ENCODE assay signal across 8 mouse cellular contexts in genomic region chr3:100998904-100999340, GRCm38 (mm10). TPM values are rescaled to one million over a fixed set of nuclear protein-coding genes. Genes with fewer than 3 reads are reported as not detected.
DNase-seq lines count a peak whose midpoint lies in the region; ATAC-seq lines count a peak whose summit lies in the region.

No protein-coding gene starts in this region.

- 0 out of 2 replicates have a peak, but pooled peaks cover 3% of the 10 kb centered on the region for H3K4me1 ChIP-seq in forebrain, embryonic 16.5 days (replicated peaks; ENCODE audit: control insufficient read depth, insufficient read depth, low read length)
- H3K4me1 ChIP-seq in hindbrain, embryonic 13.5 days (replicated peaks) = peaks cover 19% of the 10 kb centered on the region

- no peak overlapping the region for H3K9ac ChIP-seq in forebrain, embryonic 16.5 days (replicated peaks; ENCODE audit: low read depth, low read length)
- H3K9ac ChIP-seq in hindbrain, embryonic 13.5 days = no peak overlapping the region

- WGBS in forebrain, embryonic 16.5 days = 25% methylated on average over 6 of the region's 6 CpGs
- 13% methylated on average over 6 of the region's 6 CpGs for WGBS in hindbrain, embryonic 13.5 days

- no peak overlapping the region for H3K27ac ChIP-seq in forebrain, embryonic 16.5 days (ENCODE audit: low read length)
- H3K27ac ChIP-seq in hindbrain, embryonic 13.5 days = no peak overlapping the region

- no peak overlapping the region for H3K4me2 ChIP-seq in forebrain, embryonic 16.5 days (ENCODE audit: low read length)
- H3K4me2 ChIP-seq in hindbrain, embryonic 13.5 days = no peak overlapping the region

- H3K4me3 ChIP-seq in forebrain, embryonic 16.5 days (replicated peaks; ENCODE audit: low read length) = no peak overlapping the region
- no peak overlapping the region for H3K4me3 ChIP-seq in hindbrain, embryonic 13.5 days

- no peaks in the 10 kb centered on the region for H3K27me3 ChIP-seq in forebrain, embryonic 16.5 days (replicated peaks; ENCODE audit: control insufficient read depth, insufficient read depth, low read length)
- H3K27me3 ChIP-seq in hindbrain, embryonic 13.5 days = no peaks in the 10 kb centered on the region

- DNase-seq in R1 (ENCODE audit: low read depth, low spot score) = peak; percentile 89
- peak; percentile 42 to 56 for DNase-seq in cerebellum, adult 18-20 months
- peak; percentile 43 to 48 for DNase-seq in layer of hippocampus, postnatal 36 days
- peak; percentile 96 for DNase-seq in lung, postnatal 36 days
- peak; percentile 74 for DNase-seq in right cerebral cortex, postnatal 14 days
- DNase-seq in yolk sac, embryonic 10.5 days (ENCODE audit: low spot score) = peak; percentile 56

- ATAC-seq in forebrain, embryonic 16.5 days = peak; percentile 52; the same call in 1 of the 2 replicates
- peak; percentile 55; the same call in 1 of the 2 replicates for ATAC-seq in hindbrain, embryonic 13.5 days (ENCODE audit: low FRiP score)

- no peaks in the 10 kb centered on the region for H3K9me3 ChIP-seq in forebrain, embryonic 16.5 days (ENCODE audit: control insufficient read depth, low read length)
- H3K9me3 ChIP-seq in hindbrain, embryonic 13.5 days = no peaks in the 10 kb centered on the region

- no peaks in the 10 kb centered on the region for H3K36me3 ChIP-seq in forebrain, embryonic 16.5 days (ENCODE audit: control insufficient read depth, insufficient read depth)
- no peaks in the 10 kb centered on the region for H3K36me3 ChIP-seq in hindbrain, embryonic 13.5 days

RNA-seq across cellular contexts. Expression of gene Ttf2, which starts 29.5 kb away (rescaled TPM):
- 6.2 and 7.1 TPM in 2 replicates for polyA plus RNA-seq in forebrain, embryonic 16.5 days (2015; fragmentation: Nextera tagmentation; extraction: Ambion mirVana)
- 6.3 and 6.5 TPM in 2 replicates for polyA plus RNA-seq in hindbrain, embryonic 13.5 days (2015; fragmentation: Nextera tagmentation; extraction: Ambion mirVana)
- 1 to 10 TPM; 1.1 to 1.3 TPM for total RNA-seq in layer of hippocampus, postnatal 36 days (2021)

RNA-seq across cellular contexts. Expression of gene Cd101, which starts 30.4 kb away (rescaled TPM):
- polyA plus RNA-seq in forebrain, embryonic 16.5 days (2015; fragmentation: Nextera tagmentation; extraction: Ambion mirVana) = not detected in 2 replicates
- polyA plus RNA-seq in hindbrain, embryonic 13.5 days (2015; fragmentation: Nextera tagmentation; extraction: Ambion mirVana) = 0.12 TPM in 1 of 2 replicates, not detected in the other
- under 1 TPM; 0.25 to 0.48 TPM for total RNA-seq in layer of hippocampus, postnatal 36 days (2021)

Comparison
In these comparisons a context has a peak if more than half of its experiments do, and no peak if none do; other contexts are left out.
1. DNase-seq: peak in every context shown above with its lines; median percentile 96 in lung, postnatal 36 days; 89 in R1; 74 in right cerebral cortex, postnatal 14 days; 56 in yolk sac, embryonic 10.5 days; 49 in cerebellum, adult 18-20 months; 46 in layer of hippocampus, postnatal 36 days.